Mouse (Mus musculus) hindbrain, embryonic 12.5 days (tissue): ENCODE results near the gene Drc3. TPM values are rescaled to one million over a fixed set of nuclear protein-coding genes. Genes with fewer than 3 reads are reported as not detected.

Source experiments
- ATAC-seq: fragments of 200-750 bp; cut with Nextera tagmentation; 2 replicates; pipeline ENCODE4 v1.8.0; 2017; ENCODE audit warnings: moderate TSS enrichment; ENCODE audit not compliant: low FRiP score
- H3K27ac ChIP-seq: fragments of 300-500 bp; sonication (generic); 2 replicates; pipeline ENCODE4 v1.5.1; 2016; ENCODE audit warnings: mild to moderate bottlenecking
- H3K27me3 ChIP-seq: fragments of 300-500 bp; sonication (generic); 2 replicates; pipeline ENCODE4 v1.6.1; 2016; ENCODE audit warnings: mild to moderate bottlenecking
- H3K36me3 ChIP-seq: fragments of 300-500 bp; sonication (generic); 2 replicates; pipeline ENCODE4 v1.6.1; 2016; ENCODE audit warnings: mild to moderate bottlenecking
- H3K4me1 ChIP-seq: fragments of 300-500 bp; sonication (generic); 2 replicates; pipeline ENCODE4 v1.6.1; 2016
- H3K4me2 ChIP-seq: fragments of 300-500 bp; sonication (generic); replicated peaks from 2 replicates; pipeline ENCODE4 v1.6.1; 2016; ENCODE audit warnings: mild to moderate bottlenecking
- H3K4me3 ChIP-seq: fragments of 300-500 bp; sonication (generic); 2 replicates; pipeline ENCODE4 v1.5.1; 2016; ENCODE audit warnings: mild to moderate bottlenecking
- H3K9ac ChIP-seq: fragments of 300-500 bp; sonication (generic); 2 replicates; pipeline ENCODE4 v1.6.1; 2016; ENCODE audit warnings: mild to moderate bottlenecking, moderate library complexity
- H3K9me3 ChIP-seq: fragments of 300-500 bp; sonication (generic); replicated peaks from 2 replicates; pipeline ENCODE4 v1.6.1; 2016; ENCODE audit warnings: mild to moderate bottlenecking
- WGBS: fragments of 180-500 bp; shearing (Covaris S2); methylation state at CpG from one replicate; pipeline ENCODE4 v1.1.7; 2016; 5-methylcytosine and 5-hydroxymethylcytosine counted together
- polyA plus RNA-seq: library from polyadenylated mRNA; unstranded; fragments of >200 nt; fragmentation: Nextera tagmentation; extraction: Ambion mirVana; gene quantifications from 2 replicates; pipeline ENCODE4 v1.2.1, GENCODE M21; 2016

The Drc3 gene
- polyA plus RNA-seq = 5.0 and 6.7 TPM in 2 replicates

GRCm38 (mm10) chr11:60352559-60353411, at the start of gene Drc3, which contains the start of gene Tom1l2:
TSS of gene Drc3 (plus strand) at chr11:60353329.
TSS of gene Tom1l2 (minus strand) at chr11:60352905.
- no peaks in the 10 kb centered on the region for H3K27me3 ChIP-seq
- peak within 1 kb of the TSS; percentile 66 for H3K9ac ChIP-seq
- peaks cover 14% of the 10 kb centered on the region for H3K4me1 ChIP-seq
- no peaks in the 10 kb centered on the region for H3K9me3 ChIP-seq
- peak within 1 kb of the TSS; percentile 49; the same call in 1 of the 2 replicates for H3K27ac ChIP-seq
- H3K36me3 ChIP-seq = no peaks in the 10 kb centered on the region
- peak within 1 kb of the TSS; percentile 69 for H3K4me2 ChIP-seq
- under 1% methylated on average over 56 of the region's 57 CpGs for WGBS
- peak; percentile 100 for ATAC-seq
- peak within 1 kb of the TSS; percentile 69 for H3K4me3 ChIP-seq

GRCm38 (mm10) chr11:60303497-60303896, 49.6 kb upstream of the Drc3 start:
- no peak for ATAC-seq
- H3K4me1 ChIP-seq = peaks cover 43% of the 10 kb centered on the region
- 72% methylated on average over 2 of the region's 2 CpGs for WGBS
- H3K27me3 ChIP-seq = no peaks in the 10 kb centered on the region
- no peaks in the 10 kb centered on the region for H3K36me3 ChIP-seq
- H3K9ac ChIP-seq = no peak overlapping the region
- H3K9me3 ChIP-seq = no peaks in the 10 kb centered on the region
- H3K27ac ChIP-seq = no peak overlapping the region
- H3K4me3 ChIP-seq = no peak overlapping the region
- no peak overlapping the region for H3K4me2 ChIP-seq

GRCm38 (mm10) chr11:60305611-60306010, 47.5 kb upstream of the Drc3 start:
- no peak for ATAC-seq

GRCm38 (mm10) chr11:60306834-60307233, 46.3 kb upstream of the Drc3 start:
- no peak overlapping the region for H3K27ac ChIP-seq
- H3K36me3 ChIP-seq = no peaks in the 10 kb centered on the region
- no peak overlapping the region for H3K4me3 ChIP-seq
- H3K4me1 ChIP-seq = peaks cover 46% of the 10 kb centered on the region
- no peaks in the 10 kb centered on the region for H3K27me3 ChIP-seq
- 65% methylated on average over 4 of the region's 4 CpGs for WGBS
- no peak for ATAC-seq
- H3K4me2 ChIP-seq = no peak overlapping the region
- no peak overlapping the region for H3K9ac ChIP-seq
- H3K9me3 ChIP-seq = no peaks in the 10 kb centered on the region

More at GRCm38 (mm10) chr11:60305611-60306010, 47.5 kb upstream of the Drc3 start:
- WGBS = 54% methylated on average over 4 of the region's 4 CpGs
- Histone ChIP-seq H3K9ac (no peak overlapping the region), H3K4me3 (no peak overlapping the region), H3K9me3 (no peaks in the 10 kb centered on the region), H3K4me1 (peaks cover 46% of the 10 kb centered on the region), H3K4me2 (no peak overlapping the region), H3K27me3 (no peaks in the 10 kb centered on the region), H3K27ac (peak overlapping the region; percentile 52; the same call in 1 of the 2 replicates), H3K36me3 (no peaks in the 10 kb centered on the region)

GRCm38 (mm10) chr11:60307375-60307825, 45.7 kb upstream of the Drc3 start:
- Histone ChIP-seq H3K4me1 (peaks cover 46% of the 10 kb centered on the region), H3K27ac (no peak overlapping the region), H3K4me2 (no peak overlapping the region), H3K27me3 (no peaks in the 10 kb centered on the region), H3K9me3 (no peaks in the 10 kb centered on the region), H3K9ac (no peak overlapping the region), H3K4me3 (no peak overlapping the region), H3K36me3 (no peaks in the 10 kb centered on the region)
- ATAC-seq = no peak
- 84% methylated on average over 2 of the region's 2 CpGs for WGBS

GRCm38 (mm10) chr11:60308061-60308460, 45.1 kb upstream of the Drc3 start:
- Histone ChIP-seq H3K4me2 (no peak overlapping the region), H3K27ac (peak overlapping the region; percentile 44; the same call in 1 of the 2 replicates), H3K36me3 (no peaks in the 10 kb centered on the region), H3K4me3 (no peak overlapping the region), H3K9me3 (no peaks in the 10 kb centered on the region), H3K9ac (no peak overlapping the region), H3K27me3 (no peaks in the 10 kb centered on the region), H3K4me1 (peaks cover 43% of the 10 kb centered on the region)
- ATAC-seq = no peak
- WGBS = 77% methylated on average over 2 of the region's 2 CpGs

GRCm38 (mm10) chr11:60308506-60309116, 44.5 kb upstream of the Drc3 start:
- peaks cover 42% of the 10 kb centered on the region for H3K4me1 ChIP-seq
- H3K4me3 ChIP-seq = no peak overlapping the region
- no peaks in the 10 kb centered on the region for H3K9me3 ChIP-seq
- H3K9ac ChIP-seq = no peak overlapping the region
- H3K4me2 ChIP-seq = no peak overlapping the region
- peak overlapping the region; percentile 44; the same call in 1 of the 2 replicates for H3K27ac ChIP-seq
- WGBS = 78% methylated on average over 12 of the region's 12 CpGs
- no peaks in the 10 kb centered on the region for H3K27me3 ChIP-seq
- no peaks in the 10 kb centered on the region for H3K36me3 ChIP-seq
- no peak for ATAC-seq

GRCm38 (mm10) chr11:60309875-60310274, 43.3 kb upstream of the Drc3 start:
- H3K4me1 ChIP-seq = peaks cover 42% of the 10 kb centered on the region
- H3K27ac ChIP-seq = peak overlapping the region; percentile 48; the same call in 1 of the 2 replicates
- ATAC-seq = no peak

GRCm38 (mm10) chr11:60311025-60311854, 41.9 kb upstream of the Drc3 start:
- H3K36me3 ChIP-seq = no peaks in the 10 kb centered on the region
- H3K9ac ChIP-seq = peak overlapping the region; percentile 46
- H3K27me3 ChIP-seq = no peaks in the 10 kb centered on the region
- 6% methylated on average over 8 of the region's 8 CpGs for WGBS
- peak overlapping the region; percentile 20; the same call in 1 of the 2 replicates for H3K4me2 ChIP-seq
- H3K27ac ChIP-seq = peak overlapping the region; percentile 95
- H3K9me3 ChIP-seq = no peaks in the 10 kb centered on the region
- H3K4me1 ChIP-seq = peaks cover 32% of the 10 kb centered on the region
- ATAC-seq = peak; percentile 94
- no peak overlapping the region for H3K4me3 ChIP-seq

More at GRCm38 (mm10) chr11:60309875-60310274, 43.3 kb upstream of the Drc3 start:
- H3K27me3 ChIP-seq = no peaks in the 10 kb centered on the region
- no peaks in the 10 kb centered on the region for H3K9me3 ChIP-seq
- H3K36me3 ChIP-seq = no peaks in the 10 kb centered on the region
- no peak overlapping the region for H3K4me2 ChIP-seq
- no peak overlapping the region for H3K9ac ChIP-seq
- H3K4me3 ChIP-seq = no peak overlapping the region

- WGBS = 64% methylated on average over 7 of the region's 7 CpGs
- no peaks in the 10 kb centered on the region for H3K36me3 ChIP-seq
- no peak overlapping the region for H3K4me3 ChIP-seq
- no peaks in the 10 kb centered on the region for H3K27me3 ChIP-seq
- H3K9ac ChIP-seq = no peak overlapping the region
- no peaks in the 10 kb centered on the region for H3K9me3 ChIP-seq
- no peak for ATAC-seq
- no peak overlapping the region for H3K27ac ChIP-seq
- peaks cover 45% of the 10 kb centered on the region for H3K4me1 ChIP-seq
- H3K4me2 ChIP-seq = no peak overlapping the region
These were observed 36.9 kb upstream of the Drc3 start for GRCm38 (mm10) chr11:60316250-60316649.

- H3K4me2 ChIP-seq = no peak overlapping the region
- ATAC-seq = no peak
- no peaks in the 10 kb centered on the region for H3K9me3 ChIP-seq
- no peak overlapping the region for H3K27ac ChIP-seq
- H3K4me1 ChIP-seq = peaks cover 39% of the 10 kb centered on the region
- H3K4me3 ChIP-seq = no peak overlapping the region
- H3K27me3 ChIP-seq = no peaks in the 10 kb centered on the region
- H3K9ac ChIP-seq = no peak overlapping the region
- 84% methylated on average over 8 of the region's 8 CpGs for WGBS
- H3K36me3 ChIP-seq = no peaks in the 10 kb centered on the region
These were observed 36.2 kb upstream of the Drc3 start for GRCm38 (mm10) chr11:60316883-60317282.
